Mouse (Mus musculus) spleen, postnatal 14 days (tissue): ENCODE measurements around the gene Bicral.
"Not testable (repeated sequence)": the region's sequence is repeated elsewhere in the genome, so short reads cannot be mapped to it uniquely, and the experiment has no call there.

ENCODE experiments used
- DNase-seq, 2 experiments: peaks; one replicate each; pipeline ENCODE4 v3.0.0; 2021 to 2022; ENCODE audit warnings: low spot score in 2 of 2

Bicral gene

GRCm38 (mm10) chr17:46875626-46876025 is 17.3 kb upstream of the Bicral start:
- DNase-seq, result no peak

DNA sequence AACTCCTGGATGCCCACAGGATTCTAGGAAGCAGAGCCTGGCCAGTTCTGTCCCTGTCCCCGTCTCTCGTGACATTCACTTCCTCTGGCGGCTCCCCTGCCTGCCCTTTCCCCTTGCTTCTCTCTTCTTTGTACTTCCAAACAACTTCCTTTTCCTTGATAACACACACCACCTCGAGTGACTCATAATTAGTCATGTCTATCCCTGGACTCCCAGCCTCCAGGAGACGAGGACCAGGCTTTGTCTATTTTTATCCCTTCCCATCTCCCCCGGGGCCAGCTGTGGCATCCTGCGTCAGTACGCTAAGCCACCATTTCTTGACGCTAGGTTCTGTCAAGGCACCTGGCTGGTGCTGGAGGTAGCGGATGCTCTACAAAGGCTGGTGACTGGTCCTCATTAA is 15.9 kb upstream of the Bicral start:
- DNase-seq, result no peak

DNA sequence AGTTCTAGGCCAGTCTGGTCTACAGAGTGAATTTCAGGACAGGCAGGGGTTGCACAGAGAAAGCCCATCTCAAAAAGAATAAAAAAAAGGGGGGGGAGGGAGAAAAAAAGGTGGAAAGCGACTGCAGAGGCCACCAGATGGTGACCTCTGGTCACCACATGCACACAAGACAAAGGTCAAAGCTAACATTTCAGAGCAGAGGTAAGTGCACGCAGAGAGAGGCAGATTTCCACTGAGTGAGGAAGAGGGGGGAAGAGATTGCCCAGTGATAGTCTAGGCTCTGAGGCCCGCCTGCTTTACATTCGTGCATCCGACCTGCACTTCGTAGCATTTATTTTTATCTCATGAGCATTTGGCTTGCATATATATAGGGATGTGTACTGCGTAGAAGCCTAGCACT is 14.5 kb upstream of the Bicral start:
- no peak for DNase-seq

DNA sequence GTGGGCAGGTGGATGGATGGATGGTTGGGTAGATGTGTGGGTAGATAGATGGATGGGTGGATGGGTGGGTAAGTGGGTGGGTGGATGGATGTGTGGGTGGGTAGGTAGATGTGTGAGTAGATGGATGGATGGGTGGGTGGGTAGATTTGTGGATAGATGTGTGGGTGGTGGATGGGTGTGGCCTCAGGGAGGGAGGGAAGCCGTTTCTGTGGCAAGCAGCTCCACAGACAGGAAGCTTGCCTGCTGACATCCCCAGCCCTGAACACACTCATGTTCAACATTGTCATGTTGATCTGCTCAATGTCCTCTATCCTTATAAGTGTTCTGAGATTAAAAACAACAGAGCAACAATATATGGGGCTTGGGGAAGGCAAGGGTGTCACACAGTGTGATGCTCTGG is 12.6 kb upstream of the Bicral start:
- DNase-seq, result no peak

GRCm38 (mm10) chr17:46870204-46870798 is 12.0 kb upstream of the Bicral start:
- no peak for DNase-seq

- DNase-seq, result no peak
Measured at GRCm38 (mm10) chr17:46866836-46867235, 8.6 kb upstream of the Bicral start.

DNA sequence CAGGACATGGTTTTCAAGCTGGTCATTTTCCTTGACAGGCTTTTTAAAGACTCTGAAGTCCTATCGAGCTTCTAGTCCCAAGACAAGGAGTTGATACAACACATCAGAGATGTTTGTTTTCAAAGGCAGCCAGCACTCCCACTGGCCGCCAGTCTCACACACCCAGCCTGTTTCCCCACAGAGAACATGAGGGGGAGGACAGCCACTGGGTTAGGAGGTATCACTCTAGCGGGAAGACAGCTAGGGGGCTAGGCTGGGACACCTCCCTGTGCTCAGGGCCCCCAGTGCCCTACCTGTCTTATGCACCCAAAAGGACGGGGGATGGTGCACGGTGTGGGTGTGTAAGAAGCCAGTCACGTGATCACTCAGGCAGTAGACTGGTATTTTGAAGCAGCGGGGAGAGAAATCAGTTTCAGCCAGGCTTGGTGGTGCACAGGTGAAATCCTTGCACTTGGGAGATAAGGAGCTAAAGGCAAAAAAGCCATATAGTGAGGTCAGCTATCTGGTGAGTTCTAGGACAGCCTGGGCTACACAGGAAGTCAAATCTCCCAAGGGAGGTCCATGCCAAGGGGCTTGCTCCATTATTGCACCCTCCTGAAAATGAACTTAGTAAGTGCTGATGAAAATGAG is 6.4 kb upstream of the Bicral start:
- DNase-seq, result no peak

- DNase-seq, result no peak
Measured at GRCm38 (mm10) chr17:46860120-46860519, 1.8 kb upstream of the Bicral start.

- no peak for DNase-seq
Measured at GRCm38 (mm10) chr17:46858749-46859444, 615 bp upstream of the Bicral start.

DNA sequence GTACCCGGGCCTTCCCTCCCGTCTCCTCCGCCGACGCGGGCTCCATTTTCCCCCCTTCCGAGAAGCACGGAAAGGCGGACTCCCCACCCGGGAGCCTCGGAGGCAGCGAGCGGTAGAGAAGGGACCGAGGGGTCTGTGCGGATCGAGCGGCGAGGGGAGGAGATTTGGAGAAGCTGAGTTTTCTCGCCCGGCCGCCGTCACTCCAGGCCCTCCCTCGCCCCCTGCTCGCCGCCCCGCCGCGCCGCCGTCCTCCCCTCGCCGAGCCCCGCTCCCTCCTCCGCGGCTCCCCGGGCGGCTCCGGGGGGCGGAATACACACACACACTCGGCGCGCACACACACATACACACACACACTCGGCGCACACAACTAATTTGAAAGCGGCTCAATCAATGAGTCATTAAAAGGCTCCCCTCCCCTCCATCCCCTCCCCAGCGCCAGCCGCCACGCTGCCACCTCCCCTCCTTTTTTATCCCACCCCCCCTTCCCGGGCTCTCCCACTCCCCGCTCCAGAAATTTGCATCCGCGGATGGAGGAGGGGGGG is 850 bp downstream of the Bicral start:
- DNase-seq, result peak; percentile 53 to 65

GRCm38 (mm10) chr17:46856471-46857360 is 1.6 kb downstream of the Bicral start:
- peak; percentile 70 to 80 for DNase-seq

- no peak for DNase-seq
Measured at GRCm38 (mm10) chr17:46856107-46856388, 2.2 kb downstream of the Bicral start.

DNA sequence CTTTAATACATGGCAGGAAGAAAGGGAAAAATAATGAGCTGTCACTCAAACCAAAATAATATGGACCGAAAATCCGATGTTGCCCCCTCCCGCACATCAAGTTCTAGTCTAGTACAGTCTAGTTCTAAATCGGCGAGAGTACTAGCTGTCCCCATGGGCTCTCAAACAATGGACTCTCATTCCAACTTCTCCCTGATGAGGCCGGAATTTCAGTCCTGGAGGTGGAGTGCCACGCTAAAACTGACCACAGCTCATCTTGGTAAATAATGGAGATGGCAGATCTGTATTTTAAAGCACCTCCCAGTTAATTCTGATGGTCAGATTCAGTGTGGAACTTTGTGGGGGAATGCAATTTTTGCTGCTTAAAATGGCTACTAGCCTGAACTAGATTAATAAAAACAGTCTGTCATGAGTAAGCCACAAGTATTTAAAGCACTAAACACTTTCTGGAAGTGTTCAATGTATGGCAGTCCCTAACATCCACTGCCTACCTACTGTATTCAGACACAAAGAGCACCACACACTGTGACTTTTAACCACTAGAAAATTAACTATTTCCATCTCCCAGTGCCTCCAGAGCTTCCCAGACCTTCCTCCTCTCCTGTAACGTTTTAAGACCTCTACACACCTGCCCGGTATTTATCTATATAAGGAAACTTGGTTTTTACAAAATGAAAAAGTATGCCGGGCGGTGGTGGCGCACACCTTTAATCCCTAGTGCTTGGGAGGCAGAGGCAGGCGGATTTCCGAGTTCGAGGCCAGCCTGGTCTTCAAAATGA is 2.8 kb downstream of the Bicral start:
- DNase-seq, result peak in 1 of 2 experiments; percentile 22

DNA sequence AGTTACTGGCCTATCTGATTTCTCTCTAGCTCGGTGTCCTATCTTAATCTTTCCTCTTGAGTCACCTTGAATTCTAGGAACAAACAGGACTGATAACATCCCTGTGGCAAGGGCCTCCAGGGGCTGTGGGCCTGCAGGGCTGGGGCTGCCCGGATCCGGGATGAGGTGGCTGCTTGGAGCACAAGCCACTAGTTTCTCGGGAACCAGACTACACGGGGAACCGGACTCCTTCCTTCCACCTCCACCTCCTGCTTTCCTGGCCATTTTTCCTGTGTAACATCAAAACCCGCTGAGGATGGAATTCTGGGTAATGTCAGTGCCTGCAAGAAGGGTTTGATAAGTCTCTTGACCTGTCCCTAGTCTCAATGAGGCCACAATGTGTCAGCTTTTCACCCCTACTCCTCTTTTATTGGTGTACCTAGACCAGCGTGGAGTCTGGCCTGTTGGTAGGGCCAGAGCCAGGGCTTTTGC is 3.6 kb downstream of the Bicral start:
- DNase-seq, result no peak

GRCm38 (mm10) chr17:46854096-46854495 is 4.2 kb downstream of the Bicral start:
- DNase-seq, result no peak

DNA sequence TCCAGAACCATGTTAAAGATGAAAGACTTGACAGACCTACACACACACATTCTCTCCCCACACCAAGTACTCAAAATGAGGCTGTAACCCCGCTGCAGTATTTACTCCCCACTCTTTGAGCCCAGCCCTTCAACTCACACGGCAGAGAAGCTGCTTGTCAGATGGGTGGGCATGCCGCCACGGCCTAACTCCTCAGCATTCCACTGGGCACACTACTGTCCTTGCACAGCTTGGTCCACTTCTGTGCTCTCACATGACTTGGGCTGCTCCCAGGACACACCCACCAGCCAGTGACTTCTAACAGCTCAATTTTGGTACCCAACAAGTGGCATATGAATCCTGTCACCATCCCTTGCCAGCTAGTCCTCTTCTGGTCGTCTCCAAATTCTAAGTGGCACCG is 5.0 kb downstream of the Bicral start:
- DNase-seq, result no peak

- DNase-seq, result peak in 1 of 2 experiments; percentile 44
Measured at GRCm38 (mm10) chr17:46852725-46853124, 5.6 kb downstream of the Bicral start.

DNA sequence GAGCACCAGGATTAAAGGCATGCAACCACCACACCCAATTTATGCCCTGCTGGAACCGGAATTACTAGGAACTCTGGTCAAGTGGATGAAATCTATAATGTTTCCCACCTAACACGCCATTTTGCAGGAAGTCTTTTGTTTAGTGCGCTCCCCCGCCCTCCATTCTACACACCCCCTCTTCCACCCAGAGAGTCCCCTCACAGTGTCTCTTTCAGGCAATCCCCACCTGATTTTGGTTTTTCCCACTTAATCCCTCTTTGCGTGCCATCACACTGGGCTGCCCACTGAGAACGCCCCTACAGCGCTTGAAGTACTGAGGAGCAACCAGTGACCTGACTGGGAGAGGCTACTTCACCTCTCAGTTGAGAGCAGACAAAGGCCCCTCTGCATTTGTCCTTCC is 11.1 kb downstream of the Bicral start:
- no peak for DNase-seq

- DNase-seq, result not testable (repeated sequence)
Measured at GRCm38 (mm10) chr17:46846573-46846972, 11.7 kb downstream of the Bicral start.

DNA sequence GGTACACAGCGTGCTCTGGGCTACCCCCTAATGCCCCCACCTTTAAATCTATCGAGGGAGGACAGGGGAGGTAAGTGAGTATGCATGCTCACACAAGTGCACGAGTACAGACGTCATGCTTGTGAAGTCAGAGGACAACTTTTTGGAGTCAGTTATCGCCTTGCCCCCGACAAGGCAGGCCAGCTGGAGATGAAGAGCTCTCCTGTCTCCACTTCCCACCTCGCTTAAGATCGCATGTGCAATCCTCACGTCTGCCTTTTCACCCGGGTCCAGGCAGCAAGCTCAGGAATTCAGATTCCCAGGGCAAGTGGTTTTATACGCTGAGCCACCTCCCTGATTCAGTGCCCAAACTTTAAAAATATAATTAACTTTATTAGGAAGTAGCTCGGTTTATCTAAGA is 13.0 kb downstream of the Bicral start:
- no peak for DNase-seq

DNA sequence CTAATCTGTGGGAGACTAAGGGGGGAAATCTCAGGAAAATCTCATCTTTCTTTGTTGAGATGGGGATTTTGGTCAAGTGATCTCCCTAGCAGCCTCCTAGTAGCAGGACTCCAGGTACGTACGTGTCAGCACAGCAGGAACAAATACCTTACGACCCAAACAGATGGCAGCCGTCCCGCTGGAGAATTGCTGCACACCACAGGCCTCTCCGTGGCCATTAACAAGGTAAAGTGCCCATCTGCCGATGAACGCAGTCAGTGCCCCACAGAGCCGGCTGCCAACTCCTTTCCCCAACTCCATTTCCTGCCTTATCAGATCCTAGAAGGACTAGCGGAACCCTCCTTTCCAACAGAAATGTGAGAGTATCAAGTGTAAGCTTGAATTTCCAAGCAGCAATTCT is 13.5 kb downstream of the Bicral start:
- DNase-seq, result no peak
